Mouse (Mus musculus): ENCODE measurements around the gene Pex11a. TPM values are rescaled to one million over a fixed set of nuclear protein-coding genes. Genes with fewer than 3 reads are reported as not detected.

Pex11a gene
- polyA plus RNA-seq, 1 experiment from 2014 or later = 14.6 TPM

- Histone ChIP-seq H3K36me3 (peaks cover 18% of the 10 kb centered on the region), H3K4me3 (no peak within 1 kb of the TSS), H3K27ac (no peak within 1 kb of the TSS), H3K27me3 (0 out of 2 replicates have a peak, but pooled peaks cover 12% of the 10 kb centered on the region), H3K9ac (no peak within 1 kb of the TSS), H3K4me1 (replicated peaks) (0 out of 2 replicates have a peak, but pooled peaks cover 3% of the 10 kb centered on the region), H3K4me2 (no peak within 1 kb of the TSS), H3K9me3 (no peaks in the 10 kb centered on the region)
- ATAC-seq (ENCODE audit: low FRiP score) = no peak
- 54% methylated on average over 4 of the region's 4 CpGs for whole genome bisulfite sequencing
These were observed 10.3 kb downstream of the Pex11a start, which contains the start of gene Plin1 for GRCm38 (mm10) chr7:79732622-79733021. TSS of gene Plin1 (minus strand) at chr7:79732903.

- no peak for ATAC-seq (ENCODE audit: low FRiP score)
- Histone ChIP-seq H3K9ac (no peak overlapping the region), H3K27me3 (0 out of 2 replicates have a peak, but pooled peaks cover 12% of the 10 kb centered on the region), H3K36me3 (peaks cover 8% of the 10 kb centered on the region; the same call in 1 of the 2 replicates), H3K4me3 (no peak overlapping the region), H3K4me1 (replicated peaks) (0 out of 2 replicates have a peak, but pooled peaks cover 3% of the 10 kb centered on the region), H3K4me2 (no peak overlapping the region), H3K9me3 (no peaks in the 10 kb centered on the region), H3K27ac (no peak overlapping the region)
- 82% methylated on average over 13 of the region's 13 CpGs for WGBS
These were observed 11.5 kb downstream of the Pex11a start for GRCm38 (mm10) chr7:79731438-79731837.

GRCm38 (mm10) chr7:79729743-79730370 is 13.1 kb downstream of the Pex11a start:
- H3K27ac ChIP-seq = no peak overlapping the region
- 66% methylated on average over 11 of the region's 11 CpGs for WGBS
- no peak for ATAC-seq (ENCODE audit: low FRiP score)
- H3K4me2 ChIP-seq = no peak overlapping the region
- peaks cover 3% of the 10 kb centered on the region; the same call in 1 of the 2 replicates for H3K36me3 ChIP-seq
- 0 out of 2 replicates have a peak, but pooled peaks cover 3% of the 10 kb centered on the region for H3K4me1 ChIP-seq (replicated peaks)
- H3K4me3 ChIP-seq = no peak overlapping the region
- no peaks in the 10 kb centered on the region for H3K9me3 ChIP-seq
- no peak overlapping the region for H3K9ac ChIP-seq
- peaks cover 18% of the 10 kb centered on the region; the same call in 1 of the 2 replicates for H3K27me3 ChIP-seq

DNA sequence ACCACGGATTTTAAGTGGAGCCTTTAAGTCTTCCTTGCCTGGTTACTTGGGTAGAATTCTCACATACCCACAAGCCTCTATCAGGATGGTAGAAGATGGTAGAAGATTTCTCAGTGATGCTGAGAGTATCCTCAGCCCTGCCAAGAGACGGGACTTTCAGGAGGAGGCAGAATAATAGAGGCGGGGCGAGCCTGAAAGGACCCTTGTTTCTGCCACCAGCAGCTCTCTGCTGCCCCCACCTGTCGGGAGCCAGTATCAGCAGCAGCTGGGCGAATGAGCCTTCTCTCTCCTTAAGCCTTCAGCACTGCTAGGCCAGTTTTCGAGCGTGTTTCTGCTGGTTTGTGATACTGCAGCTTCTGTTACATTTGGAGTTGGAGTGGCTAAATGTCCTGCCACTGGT is 13.8 kb downstream of the Pex11a start:
- H3K27ac ChIP-seq = no peak overlapping the region
- peaks cover 18% of the 10 kb centered on the region; the same call in 1 of the 2 replicates for H3K27me3 ChIP-seq
- H3K9me3 ChIP-seq = no peaks in the 10 kb centered on the region
- no peak for ATAC-seq (ENCODE audit: low FRiP score)
- no peak overlapping the region for H3K4me2 ChIP-seq
- WGBS = 8% methylated on average over 8 of the region's 8 CpGs
- H3K36me3 ChIP-seq = no peaks in the 10 kb centered on the region
- H3K9ac ChIP-seq = no peak overlapping the region
- 0 out of 2 replicates have a peak, but pooled peaks cover 3% of the 10 kb centered on the region for H3K4me1 ChIP-seq (replicated peaks)
- H3K4me3 ChIP-seq = no peak overlapping the region

GRCm38 (mm10) chr7:79728219-79728618 is 14.7 kb downstream of the Pex11a start:
- no peak overlapping the region for H3K9ac ChIP-seq
- 0 out of 2 replicates have a peak, but pooled peaks cover 3% of the 10 kb centered on the region for H3K4me1 ChIP-seq (replicated peaks)
- H3K36me3 ChIP-seq = no peaks in the 10 kb centered on the region
- H3K9me3 ChIP-seq = no peaks in the 10 kb centered on the region
- no peak overlapping the region for H3K4me3 ChIP-seq
- no peak overlapping the region for H3K27ac ChIP-seq
- ATAC-seq (ENCODE audit: low FRiP score) = peak; percentile 46; the same call in 1 of the 2 replicates
- H3K4me2 ChIP-seq = no peak overlapping the region
- WGBS = 30% methylated on average over 6 of the region's 6 CpGs
- peaks cover 25% of the 10 kb centered on the region for H3K27me3 ChIP-seq

DNA sequence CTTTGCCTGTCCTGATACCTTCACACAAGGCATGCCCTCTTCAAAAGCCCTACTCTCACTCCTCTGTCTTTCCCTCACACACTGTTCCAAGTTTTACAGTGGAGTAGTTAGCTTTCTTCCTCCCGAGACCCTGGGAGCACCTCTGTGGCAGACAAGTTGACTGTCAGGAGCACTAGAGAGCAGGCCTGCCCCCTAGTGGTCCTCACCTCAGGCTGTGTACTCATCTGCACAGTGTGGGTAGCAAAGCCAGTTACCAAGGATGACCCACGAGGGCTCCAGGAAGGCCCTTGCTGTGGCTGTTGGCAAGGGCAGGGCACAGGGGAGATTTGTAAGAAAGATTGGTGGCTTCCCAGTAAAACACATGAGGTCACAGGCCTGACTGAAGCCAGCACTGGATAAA is 15.8 kb downstream of the Pex11a start:
- no peaks in the 10 kb centered on the region for H3K36me3 ChIP-seq
- no peak overlapping the region for H3K27ac ChIP-seq
- H3K4me1 ChIP-seq (replicated peaks) = 0 out of 2 replicates have a peak, but pooled peaks cover 3% of the 10 kb centered on the region
- H3K4me3 ChIP-seq = no peak overlapping the region
- WGBS = 18% methylated on average over 2 of the region's 2 CpGs
- H3K4me2 ChIP-seq = no peak overlapping the region
- peaks cover 36% of the 10 kb centered on the region for H3K27me3 ChIP-seq
- ATAC-seq (ENCODE audit: low FRiP score) = no peak
- no peaks in the 10 kb centered on the region for H3K9me3 ChIP-seq
- no peak overlapping the region for H3K9ac ChIP-seq

GRCm38 (mm10) chr7:79721386-79721977 is 21.4 kb downstream of the Pex11a start:
- H3K4me1 ChIP-seq (replicated peaks) = 0 out of 2 replicates have a peak, but pooled peaks cover 13% of the 10 kb centered on the region
- peak overlapping the region; percentile 85 for H3K9ac ChIP-seq
- no peaks in the 10 kb centered on the region for H3K9me3 ChIP-seq
- H3K27ac ChIP-seq = no peak overlapping the region
- peak overlapping the region; percentile 60 for H3K4me3 ChIP-seq
- H3K4me2 ChIP-seq = peak overlapping the region; percentile 77
- ATAC-seq (ENCODE audit: low FRiP score) = peak; percentile 81
- no peaks in the 10 kb centered on the region for H3K36me3 ChIP-seq
- H3K27me3 ChIP-seq = peaks cover 45% of the 10 kb centered on the region
- WGBS = under 1% methylated on average over 48 of the region's 48 CpGs

GRCm38 (mm10) chr7:79715187-79715981 is 27.5 kb downstream of the Pex11a start, which contains the start of gene Kif7:
TSS of gene Kif7 (minus strand) at chr7:79715720.
- Histone ChIP-seq H3K36me3 (no peaks in the 10 kb centered on the region), H3K4me3 (peak within 1 kb of the TSS; percentile 61), H3K4me1 (replicated peaks) (peaks cover 27% of the 10 kb centered on the region), H3K27ac (no peak within 1 kb of the TSS), H3K27me3 (peaks cover 35% of the 10 kb centered on the region; the same call in 1 of the 2 replicates), H3K9me3 (no peaks in the 10 kb centered on the region), H3K9ac (peak within 1 kb of the TSS; percentile 74), H3K4me2 (peak within 1 kb of the TSS; percentile 92)
- peak; percentile 86 for ATAC-seq (ENCODE audit: low FRiP score)
- WGBS = under 1% methylated on average over 42 of the region's 55 CpGs

- Histone ChIP-seq H3K4me1 (replicated peaks) (peaks cover 28% of the 10 kb centered on the region), H3K36me3 (peaks cover 10% of the 10 kb centered on the region; the same call in 1 of the 2 replicates), H3K4me3 (peak overlapping the region; percentile 48), H3K4me2 (peak overlapping the region; percentile 65), H3K9ac (peak overlapping the region; percentile 70), H3K27me3 (peaks cover 26% of the 10 kb centered on the region; the same call in 1 of the 2 replicates), H3K27ac (0 out of 2 replicates have a peak overlapping the region, but pooled peaks have one; percentile 44), H3K9me3 (no peaks in the 10 kb centered on the region)
- ATAC-seq (ENCODE audit: low FRiP score) = no peak
- WGBS = 27% methylated on average over 17 of the region's 17 CpGs
These were observed 32.1 kb downstream of the Pex11a start for GRCm38 (mm10) chr7:79710831-79711230.

DNA sequence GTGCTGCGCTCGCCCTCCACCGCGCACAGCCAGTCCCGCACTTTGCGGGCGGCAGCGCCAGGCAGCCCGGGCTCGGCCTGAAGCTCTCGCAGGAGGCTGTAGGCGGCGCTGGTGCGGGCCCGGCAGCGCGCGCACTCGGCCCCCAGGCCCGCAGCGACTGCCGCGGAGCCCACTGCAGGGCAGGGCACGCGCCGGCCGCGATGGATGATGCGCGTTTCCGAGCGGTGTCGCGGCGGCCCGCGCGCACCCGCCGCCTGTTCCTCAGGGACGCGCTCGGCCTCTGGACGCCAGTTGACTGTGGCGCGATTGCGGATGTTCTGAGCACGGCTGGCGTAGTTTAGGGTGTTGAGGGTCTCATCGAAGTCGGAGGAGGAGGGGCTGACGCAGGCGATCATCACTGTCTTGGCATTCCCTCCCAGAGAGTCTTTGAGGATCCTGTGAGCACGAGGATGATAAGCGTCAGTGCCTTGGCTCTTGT is 32.8 kb downstream of the Pex11a start:
- peak overlapping the region; percentile 44; the same call in 1 of the 2 replicates for H3K27ac ChIP-seq
- H3K36me3 ChIP-seq = peaks cover 11% of the 10 kb centered on the region; the same call in 1 of the 2 replicates
- peaks cover 22% of the 10 kb centered on the region for H3K4me1 ChIP-seq (replicated peaks)
- H3K4me2 ChIP-seq = peak overlapping the region; percentile 65
- H3K9ac ChIP-seq = peak overlapping the region; percentile 70
- ATAC-seq (ENCODE audit: low FRiP score) = peak; percentile 89
- H3K9me3 ChIP-seq = no peaks in the 10 kb centered on the region
- WGBS = under 1% methylated on average over 55 of the region's 55 CpGs
- H3K27me3 ChIP-seq = peaks cover 21% of the 10 kb centered on the region; the same call in 1 of the 2 replicates
- H3K4me3 ChIP-seq = peak overlapping the region; percentile 48

DNA sequence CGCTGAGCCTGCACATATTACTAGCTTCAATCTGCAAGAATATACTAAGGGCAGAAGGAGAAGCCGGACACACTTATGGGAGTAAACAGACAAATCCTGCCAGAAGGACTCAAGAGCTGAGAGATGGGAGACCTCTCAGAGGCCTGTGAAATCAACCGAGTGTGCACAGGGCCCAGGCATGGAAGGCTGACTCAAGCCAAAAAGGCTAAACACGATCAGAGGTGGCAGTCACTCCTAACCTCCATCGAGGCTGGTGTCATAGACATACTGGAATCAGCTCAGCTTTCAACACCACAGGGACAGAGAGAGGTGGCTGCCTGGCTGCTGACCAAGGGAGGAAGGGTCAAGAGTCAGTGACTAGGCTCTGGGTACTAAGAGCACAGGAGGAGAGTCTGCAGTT is 37.7 kb downstream of the Pex11a start:
- no peak for ATAC-seq (ENCODE audit: low FRiP score)
- Histone ChIP-seq H3K36me3 (peaks cover 48% of the 10 kb centered on the region), H3K4me3 (no peak overlapping the region), H3K27me3 (peaks cover 8% of the 10 kb centered on the region; the same call in 1 of the 2 replicates), H3K9ac (no peak overlapping the region), H3K9me3 (no peaks in the 10 kb centered on the region), H3K4me2 (no peak overlapping the region), H3K4me1 (replicated peaks) (peaks cover 6% of the 10 kb centered on the region), H3K27ac (no peak overlapping the region)
- WGBS = 92% methylated on average over 5 of the region's 5 CpGs

Data from hindbrain, embryonic 13.5 days (tissue).